Mouse (Mus musculus) fibroblast of lung, adult 2 months (primary cell): Measurements from ENCODE around the gene Marcksl1.
"Not testable (repeated sequence)": the region's sequence is repeated elsewhere in the genome, so short reads cannot be mapped to it uniquely, and the experiment has no call there.

Source experiments
- DNase-seq: peaks from one replicate; pipeline ENCODE4 v3.0.0-alpha.2; 2011; ENCODE audit warnings: low read depth

Marcksl1 gene

DNA sequence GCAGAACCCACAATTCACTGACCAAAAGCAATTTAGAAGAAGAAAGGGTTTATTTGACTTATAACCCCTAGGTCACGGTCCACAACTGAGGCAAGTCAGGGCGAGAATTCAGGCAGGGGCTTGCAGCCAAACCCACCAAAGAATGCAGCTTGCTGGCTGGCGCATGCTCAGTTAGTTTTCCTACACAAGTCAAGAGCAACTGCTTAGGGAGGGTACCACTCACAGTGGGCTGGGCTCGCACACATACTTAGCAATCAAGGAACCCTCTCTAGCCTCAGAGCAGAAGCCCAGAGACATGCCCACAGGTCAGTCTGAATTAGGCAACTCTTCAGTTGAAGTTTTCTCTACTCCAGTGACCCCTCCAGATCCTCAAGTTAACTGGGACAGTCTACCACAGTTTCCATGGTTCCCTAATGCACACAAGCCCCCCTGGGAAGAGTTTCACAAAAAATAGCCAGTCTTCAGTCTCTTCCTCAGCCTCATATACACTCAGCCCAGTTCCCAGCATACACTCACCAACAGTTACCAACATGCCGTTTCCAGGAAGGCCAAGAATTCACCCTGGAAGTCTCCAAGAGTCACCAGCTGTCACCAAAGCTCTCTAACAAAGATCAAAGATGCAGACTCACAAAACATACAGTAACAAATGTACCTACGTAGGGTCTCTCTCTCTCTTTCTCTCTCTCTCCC, 2.5 kb upstream of the Marcksl1 start:
- DNase-seq = peak; percentile 65

DNA sequence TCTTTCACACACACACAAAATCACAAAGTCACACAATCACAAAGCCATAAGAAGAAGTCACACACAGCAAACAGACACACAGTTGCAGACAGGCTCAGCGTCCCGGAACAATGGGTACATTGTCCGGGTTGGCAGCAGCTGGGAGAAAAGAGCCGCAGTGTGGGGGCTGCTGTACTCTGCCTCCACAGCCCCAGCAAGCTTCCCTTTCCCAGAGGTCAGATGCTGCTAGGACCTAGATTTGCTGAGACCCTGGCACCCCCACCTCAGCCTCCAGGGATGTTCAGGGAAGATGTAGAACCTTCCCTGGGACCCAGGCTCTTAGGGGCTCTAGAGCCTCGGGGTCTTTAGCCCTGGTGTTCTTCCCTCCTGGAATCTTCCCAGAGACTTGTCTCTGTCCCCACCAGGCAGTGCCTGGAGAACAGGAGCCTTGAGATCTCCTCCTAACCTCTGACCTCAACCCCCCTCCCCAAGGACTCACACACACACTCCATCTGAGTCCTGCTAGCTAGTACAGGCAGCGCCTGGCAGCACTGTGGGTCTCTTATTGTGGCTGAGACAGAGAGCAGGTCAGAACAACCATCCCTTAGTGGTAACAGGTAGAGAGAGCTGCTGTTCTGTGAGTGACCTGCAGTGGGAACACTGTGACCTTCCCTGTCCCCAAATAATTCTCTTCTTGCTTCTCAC, 1.8 kb upstream of the Marcksl1 start:
- DNase-seq = no peak

DNA sequence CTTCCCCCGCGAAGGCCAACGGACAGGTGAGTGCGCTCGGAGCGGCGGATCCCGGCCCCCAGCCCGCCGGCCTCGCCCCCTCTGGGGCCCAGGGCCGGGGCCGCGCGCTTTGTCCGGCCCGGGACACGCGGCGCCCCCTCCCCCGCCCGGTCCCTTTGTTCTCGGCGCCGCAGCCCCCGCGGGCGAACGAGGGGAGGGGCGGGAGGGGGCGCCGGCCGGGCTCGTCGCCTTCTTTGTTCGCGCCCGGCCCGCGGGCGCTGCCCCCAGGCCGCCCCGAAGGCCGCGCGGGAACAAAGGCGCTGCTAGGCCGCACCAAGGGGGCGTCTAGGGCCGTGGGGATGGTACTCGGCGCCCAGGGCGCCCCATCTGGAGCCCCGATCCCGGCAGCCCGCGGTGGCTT, 510 bp downstream of the Marcksl1 start:
- DNase-seq = no peak

DNA sequence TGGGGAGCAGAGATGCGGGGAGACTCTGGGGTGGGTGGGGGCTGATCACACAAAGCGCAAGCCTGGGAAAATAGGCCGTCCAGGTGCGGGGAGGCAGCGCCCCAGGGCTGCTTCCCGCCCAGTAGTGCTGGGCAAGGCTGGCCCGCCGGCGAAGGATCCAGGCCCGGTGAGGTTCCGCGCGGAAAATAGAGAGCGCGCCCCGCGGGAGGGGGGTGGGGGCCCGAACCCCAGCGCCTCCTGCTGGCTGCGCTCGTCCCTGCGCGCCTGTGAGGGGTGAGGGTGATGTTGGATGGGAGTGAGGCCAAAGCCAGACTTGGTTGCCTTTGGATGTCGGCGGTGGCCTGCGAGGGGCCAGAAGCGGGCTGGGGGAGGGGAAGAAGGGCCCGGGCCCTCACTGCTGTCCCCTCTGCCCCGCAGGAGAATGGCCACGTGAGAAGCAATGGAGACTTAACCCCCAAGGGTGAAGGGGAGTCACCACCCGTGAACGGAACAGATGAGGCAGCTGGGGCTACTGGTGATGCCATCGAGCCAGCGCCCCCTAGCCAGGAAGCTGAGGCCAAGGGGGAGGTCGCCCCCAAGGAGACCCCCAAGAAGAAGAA, 1.0 kb downstream of the Marcksl1 start:
- DNase-seq = no peak

DNA sequence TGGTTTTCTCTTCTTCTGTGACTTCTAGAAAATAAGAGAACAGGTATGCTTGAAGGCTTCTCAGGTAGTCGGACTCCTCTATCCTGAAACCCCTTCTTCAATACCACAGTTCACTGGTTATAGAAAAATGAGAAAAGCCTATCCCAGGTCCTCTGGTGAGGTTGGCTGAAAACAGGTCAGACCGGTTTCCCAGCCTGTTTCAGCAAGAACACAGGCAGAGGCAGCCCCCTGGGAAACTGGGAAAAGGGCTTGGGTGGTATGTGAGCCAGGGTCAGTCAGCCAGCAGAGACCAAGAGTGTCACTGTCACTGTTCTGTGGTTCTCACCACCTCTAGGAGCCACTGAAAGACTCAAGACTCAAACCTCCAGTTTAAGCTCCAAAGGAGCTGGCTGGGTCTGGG, 3.5 kb downstream of the Marcksl1 start:
- DNase-seq = no peak

DNA sequence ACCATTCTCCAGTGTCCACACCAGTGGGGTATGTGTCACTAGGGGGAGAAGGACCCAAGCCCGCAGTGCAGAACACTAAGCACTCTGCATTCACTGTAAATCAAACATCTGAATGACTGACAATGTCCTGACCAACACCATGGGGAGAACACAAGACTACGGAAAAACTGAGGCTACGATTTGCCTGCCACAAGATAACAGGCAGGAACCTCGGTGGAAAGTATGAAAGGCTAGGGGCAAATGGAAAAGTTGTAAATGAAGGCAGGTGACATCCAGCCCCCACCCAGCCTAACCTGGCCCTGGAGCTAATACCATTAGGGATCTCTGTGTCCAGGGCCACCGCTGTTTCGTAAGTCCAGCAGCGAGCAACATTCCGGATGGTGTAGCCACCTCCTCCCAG, 5.1 kb downstream of the Marcksl1 start:
- DNase-seq = no peak

DNA sequence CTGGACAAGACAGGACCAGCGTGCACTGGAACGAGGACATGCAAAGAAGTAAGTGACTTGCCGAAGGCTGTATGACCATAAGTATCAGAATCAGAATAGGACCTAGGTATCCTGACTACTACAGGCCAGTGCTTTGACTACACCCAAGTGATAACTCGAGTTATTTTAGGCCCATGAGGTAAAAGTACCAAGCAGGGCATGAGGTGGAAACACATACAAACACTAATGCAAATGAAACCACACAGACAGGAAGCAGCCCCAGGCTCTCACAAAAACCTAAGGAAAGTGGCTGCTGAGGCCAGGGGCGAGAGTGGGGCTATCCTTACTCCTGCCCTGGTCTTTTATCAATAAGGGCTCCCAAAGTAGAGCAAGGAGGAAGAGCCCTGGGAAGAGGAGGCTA, 12.0 kb downstream of the Marcksl1 start:
- DNase-seq = no peak

DNA sequence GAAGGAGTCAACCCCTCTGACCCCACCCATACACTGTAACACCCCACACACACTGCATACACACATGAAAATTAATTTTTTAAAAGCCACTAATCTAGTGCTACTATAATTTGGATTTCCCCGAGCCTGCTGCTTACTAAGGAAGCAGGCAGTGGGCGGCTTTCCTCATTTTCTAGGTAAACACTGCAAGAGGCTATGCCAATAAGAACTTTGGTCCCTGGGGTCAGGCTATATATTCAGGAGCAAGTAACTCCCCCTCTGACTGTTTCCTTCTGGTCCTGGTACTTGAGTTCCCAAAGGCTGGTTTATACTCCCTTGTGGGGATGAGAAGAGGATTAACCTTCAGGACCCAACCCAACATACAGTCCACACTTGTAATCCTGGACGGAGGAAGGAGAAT, 12.5 kb downstream of the Marcksl1 start:
- DNase-seq = no peak

DNA sequence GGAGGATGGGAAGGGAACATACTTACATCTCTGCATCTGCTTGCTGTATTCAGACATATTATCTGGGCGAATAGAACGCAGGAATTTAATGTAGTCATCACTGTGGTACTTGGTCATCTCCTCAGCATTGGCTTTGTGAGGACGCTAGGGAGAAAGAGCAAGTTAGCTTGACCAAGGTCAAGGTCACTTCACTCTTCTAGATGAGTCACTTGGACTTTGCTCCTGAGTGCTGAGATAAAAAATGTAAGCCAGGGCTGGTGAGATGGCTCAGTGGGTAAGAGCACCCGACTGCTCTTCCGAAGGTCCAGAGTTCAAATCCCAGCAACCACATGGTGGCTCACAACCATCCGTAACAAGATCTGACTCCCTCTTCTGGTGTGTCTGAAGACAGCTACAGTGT, 15.5 kb downstream of the Marcksl1 start:
- not testable (repeated sequence) for DNase-seq

DNA sequence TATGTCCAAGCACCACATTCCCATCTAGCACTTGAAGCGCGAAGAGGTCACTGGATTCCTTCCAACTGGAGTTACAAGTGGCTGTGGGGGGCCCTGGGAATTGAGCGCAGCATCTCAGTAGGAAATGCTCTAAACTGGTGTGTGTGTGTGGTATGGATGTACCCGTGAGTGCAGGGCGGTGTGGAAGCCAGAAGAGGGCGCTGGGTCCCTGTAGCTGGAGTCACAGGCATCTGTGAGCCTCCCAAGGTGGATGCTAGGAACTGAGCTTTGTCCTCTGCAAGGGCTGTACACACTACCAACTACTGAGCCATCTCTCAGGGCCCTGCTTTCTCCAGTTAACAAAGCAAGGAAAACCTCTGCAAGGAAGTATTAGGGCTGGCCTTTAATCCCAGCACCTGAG, 26.6 kb downstream of the Marcksl1 start:
- DNase-seq = no peak

DNA sequence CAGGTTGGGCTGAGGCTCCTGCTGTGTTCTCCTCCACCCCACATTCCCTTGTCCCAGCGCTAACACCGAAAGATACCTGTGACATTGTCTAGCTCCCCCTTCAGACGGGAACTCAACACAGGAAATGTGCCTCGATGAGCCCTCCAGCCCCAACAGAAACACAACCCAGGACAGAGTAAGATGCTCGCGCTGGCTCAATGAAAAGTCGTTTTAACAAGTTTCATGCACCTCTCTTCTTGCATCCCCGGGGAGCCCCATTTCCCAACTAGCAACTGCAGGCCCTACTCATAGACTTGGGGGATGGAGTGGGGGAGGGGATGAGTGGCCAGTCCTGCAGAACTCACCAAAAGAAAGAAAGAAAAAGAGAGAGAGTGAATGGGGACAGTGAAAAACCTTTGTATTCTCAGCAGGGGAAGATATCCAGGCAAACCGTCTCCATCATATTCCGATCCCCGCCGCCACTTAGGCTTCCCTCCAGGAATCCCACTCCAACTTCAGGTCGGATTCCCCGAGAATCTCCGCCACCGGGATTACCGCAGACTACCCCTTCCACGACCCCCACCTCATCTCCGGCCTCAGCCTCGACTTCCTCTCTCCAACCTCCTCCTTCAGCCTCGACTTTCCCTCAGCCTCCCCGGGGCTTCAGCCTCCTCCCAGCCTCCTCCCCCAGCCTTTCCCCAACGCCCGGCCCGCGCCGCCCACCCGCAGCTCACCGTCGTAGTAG, 28.6 kb downstream of the Marcksl1 start:
- no peak for DNase-seq

DNA sequence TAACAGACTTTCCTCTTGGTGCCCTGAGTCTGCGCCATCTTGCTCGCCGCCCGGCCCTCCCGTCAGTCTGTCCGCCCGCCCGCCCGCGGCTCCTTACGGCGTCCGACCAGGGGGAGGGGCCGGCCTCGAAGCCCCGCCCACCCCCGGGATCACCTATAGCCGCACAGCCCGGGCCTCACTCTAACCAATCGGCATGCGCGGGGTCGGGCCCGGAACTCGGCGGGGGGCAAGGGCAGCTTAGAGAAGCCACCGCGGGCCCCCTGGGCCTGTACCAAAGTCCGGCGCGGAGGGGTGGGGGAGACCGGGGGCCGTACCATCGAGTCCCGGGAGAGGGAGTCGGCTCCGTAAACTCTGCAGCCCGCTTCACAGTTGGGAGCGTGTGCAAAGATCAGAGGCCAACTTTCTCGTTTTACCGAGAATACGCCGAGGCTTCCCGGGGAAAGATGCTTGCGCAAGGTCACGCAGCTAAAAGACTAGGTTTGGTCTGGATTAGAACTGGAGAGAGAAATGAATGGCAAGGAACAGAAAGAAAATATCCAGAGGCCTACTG, 29.3 kb downstream of the Marcksl1 start, which contains the start of gene Hdac1:
Hdac1 (minus strand) TSS at position 122 of the 550 bp plus-strand sequence.
- DNase-seq = peak; percentile 86

DNA sequence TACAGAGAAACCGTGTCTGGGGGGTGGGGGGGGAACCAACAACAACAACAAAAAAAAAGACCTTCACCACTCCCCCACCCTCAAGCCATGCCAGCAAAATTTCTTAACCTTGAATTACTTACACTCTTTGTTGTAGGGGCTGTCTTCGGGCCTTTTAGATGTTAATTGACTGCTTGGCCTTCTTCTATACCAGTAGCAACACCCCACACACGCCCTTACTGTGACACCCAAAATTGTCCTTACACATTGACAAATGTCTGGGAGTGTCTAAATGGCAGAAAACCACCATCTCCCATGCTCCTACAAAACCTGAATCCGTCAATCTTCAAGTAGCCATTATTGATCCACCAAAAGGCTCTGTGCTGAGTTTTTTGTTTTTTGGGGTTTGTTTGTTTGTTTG, 30.7 kb downstream of the Marcksl1 start:
- DNase-seq = no peak

DNA sequence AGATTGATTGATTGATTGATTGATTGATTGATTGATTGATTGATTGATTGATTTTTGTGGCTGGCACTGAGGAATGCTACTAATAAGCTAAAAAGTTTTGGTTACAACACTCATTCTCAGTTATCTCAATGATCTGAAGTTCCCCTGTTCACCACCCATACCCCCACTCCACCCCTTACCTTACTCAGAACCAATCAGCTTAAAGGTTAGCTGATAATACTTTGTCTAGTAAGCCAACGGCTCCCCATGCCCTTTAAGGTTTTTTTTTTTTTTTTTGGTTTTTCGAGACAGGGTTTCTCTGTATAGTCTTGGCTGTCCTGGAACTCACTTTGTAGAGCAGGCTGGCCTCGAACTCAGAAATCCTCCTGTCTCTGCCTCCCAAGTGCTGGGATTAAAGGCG, 34.2 kb downstream of the Marcksl1 start:
- not testable (repeated sequence) for DNase-seq

DNA sequence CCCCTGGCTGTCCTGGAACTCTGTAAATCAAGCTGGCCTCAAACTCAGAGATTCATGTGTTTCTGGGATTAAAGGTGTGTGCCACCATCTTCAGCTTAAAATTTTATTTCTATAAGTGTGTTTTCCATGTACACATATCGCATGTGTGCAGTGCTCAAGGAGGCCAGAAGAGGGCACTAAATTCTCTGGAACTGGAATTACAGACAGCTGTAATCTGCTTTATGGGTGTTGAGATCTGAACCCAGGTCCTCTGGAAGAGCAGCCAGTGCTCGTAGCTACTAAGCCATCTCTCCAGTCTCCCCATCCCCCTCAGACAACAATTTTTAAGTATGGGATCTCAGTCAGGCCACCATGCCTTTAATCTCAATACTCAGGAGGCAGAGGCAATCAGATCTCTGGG, 35.9 kb downstream of the Marcksl1 start:
- no peak for DNase-seq

DNA sequence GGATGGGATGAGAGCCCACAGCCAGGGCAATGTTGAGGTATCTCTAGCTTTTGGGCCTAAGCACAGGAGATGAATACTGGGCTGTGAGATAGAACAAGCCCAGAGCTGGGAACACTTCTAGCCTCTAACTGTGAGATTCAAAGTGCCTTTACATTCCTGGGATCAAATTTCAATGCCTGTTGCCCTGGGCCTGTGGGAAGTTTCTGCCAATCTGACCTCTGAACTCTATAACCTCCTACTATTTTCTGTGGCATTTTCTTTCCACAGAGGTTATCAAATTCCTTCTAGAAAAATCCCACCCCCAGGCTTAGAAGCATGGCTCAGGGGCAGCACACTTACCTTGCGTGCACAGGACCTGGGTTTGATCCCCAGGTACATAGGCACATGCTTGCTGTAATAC, 36.9 kb downstream of the Marcksl1 start:
- no peak for DNase-seq

DNA sequence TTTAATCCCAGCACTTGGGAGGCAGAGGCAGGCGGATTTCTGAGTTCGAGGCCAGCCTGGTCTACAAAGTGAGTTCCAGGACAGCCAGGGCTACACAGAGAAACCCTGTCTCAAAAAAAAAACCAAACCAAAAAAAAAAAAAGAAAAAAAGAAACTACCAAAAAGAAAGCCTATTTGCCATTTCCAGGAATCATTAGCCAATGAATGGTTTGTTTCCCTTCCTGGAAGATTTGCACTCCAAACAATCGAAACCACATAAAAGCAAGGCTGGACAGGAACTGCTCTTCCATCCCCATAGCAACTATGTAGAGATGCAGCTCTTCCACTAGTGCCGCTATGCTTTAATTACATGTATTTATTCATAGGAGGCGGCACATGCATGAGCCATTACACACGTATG, 41.1 kb downstream of the Marcksl1 start:
- DNase-seq = not testable (repeated sequence)

DNA sequence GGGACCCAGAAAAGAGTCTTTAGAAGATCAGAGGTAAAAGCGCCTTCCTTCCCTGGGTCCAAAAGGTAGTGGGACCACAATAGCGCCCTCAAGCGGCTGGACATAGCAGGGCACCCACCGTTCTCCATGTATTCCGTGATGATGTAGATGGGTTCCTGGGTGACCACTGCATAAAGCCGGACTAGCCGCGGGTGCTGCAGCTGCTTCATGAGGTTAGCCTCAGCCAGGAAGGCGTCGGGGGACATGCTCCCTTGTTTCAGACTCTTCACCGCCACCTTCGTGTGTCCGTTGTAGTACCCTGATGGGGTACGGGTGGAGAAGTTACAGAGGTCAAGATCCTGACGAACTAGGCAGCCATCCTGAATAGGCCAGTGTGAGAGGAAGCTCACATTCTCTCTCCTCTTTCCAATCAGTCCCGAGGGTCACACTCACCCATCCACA, 42.1 kb downstream of the Marcksl1 start:
- DNase-seq = no peak

DNA sequence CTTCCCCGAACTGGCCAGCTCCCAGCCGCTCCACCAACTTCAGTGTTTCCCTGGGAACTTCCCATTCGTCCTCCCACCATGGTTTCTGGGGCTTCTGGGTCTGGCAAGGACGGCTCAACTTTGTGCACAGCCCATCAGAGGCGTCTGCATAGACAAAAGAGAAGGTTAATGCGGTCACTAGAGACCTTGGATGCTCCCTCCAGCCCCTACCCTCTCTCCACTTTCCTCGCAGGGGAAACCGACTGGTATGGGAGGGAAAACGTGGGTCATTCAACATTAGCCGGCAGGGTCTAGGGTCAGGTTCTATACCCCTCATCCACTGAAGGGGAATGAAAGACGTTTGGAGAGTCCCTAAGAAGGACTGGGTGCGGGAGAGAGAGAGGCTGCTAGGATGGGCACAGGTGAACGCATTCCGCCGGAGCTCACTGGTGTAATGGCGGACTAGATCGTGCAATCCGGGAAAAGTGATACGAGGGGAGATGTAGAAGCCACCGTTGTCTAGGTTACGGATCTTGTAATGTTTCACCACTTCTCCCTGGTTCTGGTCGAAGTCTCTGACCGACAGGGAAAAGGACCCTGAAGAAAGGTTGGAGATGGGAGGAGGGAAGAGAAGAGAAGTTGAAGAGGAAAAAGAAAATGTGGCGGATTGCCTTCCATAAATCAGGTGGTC, 42.6 kb downstream of the Marcksl1 start:
- no peak for DNase-seq

DNA sequence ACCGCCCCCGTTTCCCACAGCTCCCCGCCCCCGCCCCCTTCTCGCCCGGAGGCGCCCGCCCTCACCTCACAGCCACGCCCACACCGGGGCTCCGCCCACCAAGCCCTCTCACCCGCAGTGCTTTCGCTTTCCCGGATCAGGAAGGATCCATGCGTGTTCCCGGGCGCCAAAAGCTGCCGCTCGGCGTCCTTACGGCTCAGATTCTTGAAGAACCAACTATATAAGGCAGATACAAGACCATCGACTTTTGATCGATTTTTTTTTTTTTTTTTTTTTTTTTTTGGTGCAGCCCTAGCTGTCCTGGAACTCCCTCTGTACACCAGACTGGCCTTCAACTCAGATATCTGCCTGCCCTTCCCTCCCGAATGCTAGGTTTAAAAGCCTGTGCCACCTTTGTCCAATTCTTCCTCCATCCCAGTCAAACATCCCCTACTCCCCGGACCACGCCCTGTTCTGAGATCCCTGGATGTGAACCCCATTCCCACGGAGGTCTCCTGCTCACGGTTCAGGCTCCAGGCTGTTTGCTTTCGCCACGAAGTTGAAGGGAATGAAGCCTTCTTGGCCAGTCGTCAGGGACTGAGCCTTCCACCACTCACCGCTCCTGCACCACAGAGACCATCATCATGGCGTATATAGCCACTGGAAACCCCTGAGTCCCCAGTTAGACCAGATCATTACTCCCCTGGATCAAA, 43.3 kb downstream of the Marcksl1 start:
- peak; percentile 35 for DNase-seq

DNA sequence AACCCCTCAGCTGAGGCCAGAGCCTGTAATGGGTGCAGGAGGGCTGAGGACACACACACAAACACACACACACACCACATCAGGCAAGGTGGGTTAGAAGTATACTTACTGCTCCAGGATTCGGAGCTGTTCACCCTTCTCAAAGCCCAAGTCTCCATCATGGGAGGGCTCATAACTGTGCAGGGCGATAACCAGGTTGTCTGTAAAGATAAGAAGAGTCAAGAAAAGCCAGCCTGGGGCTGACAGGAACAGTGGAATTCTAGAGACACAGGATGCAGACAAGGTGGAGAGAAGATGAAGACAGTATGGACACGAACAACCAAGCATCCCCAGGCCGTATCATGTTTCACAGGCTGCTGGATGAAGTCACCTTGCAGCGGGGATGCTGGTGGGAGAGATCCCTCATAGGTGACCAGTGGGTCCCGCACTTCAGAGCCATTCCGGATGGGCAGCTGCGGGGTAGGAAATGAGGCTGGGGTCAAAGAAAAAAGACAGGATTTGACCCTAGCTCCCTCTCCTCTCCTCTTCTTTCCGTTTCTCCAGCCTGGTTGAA, 44.0 kb downstream of the Marcksl1 start:
- DNase-seq = no peak
